Mouse (Mus musculus) liver, adult 2 months (tissue): ENCODE measurements around the gene Gm12184.

Experiments
- CTCF ChIP-seq: fragments of 200-500 bp; IDR thresholded peaks from 2 replicates; pipeline ENCODE4 v1.5.1; 2011; ENCODE audit warnings: low read depth, low read length, control low read depth
- POLR2A ChIP-seq: fragments of 200-500 bp; IDR thresholded peaks from 2 replicates; pipeline ENCODE4 v1.6.1; 2011; ENCODE audit warnings: low read length, control low read depth; ENCODE audit not compliant: insufficient read depth; ENCODE audit errors: extremely low read depth

GRCm38 (mm10) chr11:48871817-48872541 lies 45.5 kb upstream of the Gm12184 start:
- TF ChIP-seq CTCF (no peak), POLR2A (0 out of 2 replicates have a peak, but pooled peaks have one; percentile 25)
